Mouse (Mus musculus) lung, embryonic 16.5 days (tissue): ENCODE results near the gene Mettl26. TPM values are rescaled to one million over a fixed set of nuclear protein-coding genes. Genes with fewer than 3 reads are reported as not detected.

Experiments used
- ATAC-seq: fragments of 200-750 bp; cut with Nextera tagmentation; 2 replicates; pipeline ENCODE4 v1.8.0; 2017; ENCODE audit warnings: low read depth, mild to moderate bottlenecking, moderate library complexity
- H3K27ac ChIP-seq: fragments of 300-500 bp; sonication (generic); 2 replicates; pipeline ENCODE4 v1.5.1; 2014; ENCODE audit warnings: mild to moderate bottlenecking, control low read depth, low read length
- H3K27me3 ChIP-seq: fragments of 300-500 bp; sonication (generic); 2 replicates; pipeline ENCODE4 v1.6.1; 2014; ENCODE audit warnings: low read depth, low read length, mixed read lengths; ENCODE audit not compliant: control insufficient read depth, insufficient read depth
- H3K36me3 ChIP-seq: fragments of 300-500 bp; sonication (generic); 2 replicates; pipeline ENCODE4 v1.6.1; 2014; ENCODE audit warnings: low read length; ENCODE audit not compliant: control insufficient read depth, insufficient read depth
- H3K4me1 ChIP-seq: fragments of 300-500 bp; sonication (generic); replicated peaks from 2 replicates; pipeline ENCODE4 v1.6.1; 2014; ENCODE audit warnings: low read length, mixed read lengths; ENCODE audit not compliant: control insufficient read depth, insufficient read depth
- H3K4me2 ChIP-seq: fragments of 300-500 bp; sonication (generic); 2 replicates; pipeline ENCODE4 v1.6.1; 2014; ENCODE audit warnings: low read depth, low read length, control low read depth
- H3K4me3 ChIP-seq: fragments of 300-500 bp; sonication (generic); 2 replicates; pipeline ENCODE4 v1.5.1; 2014; ENCODE audit warnings: mild to moderate bottlenecking, low read length, control low read depth
- H3K9ac ChIP-seq: fragments of 300-500 bp; sonication (generic); 2 replicates; pipeline ENCODE4 v1.6.1; 2014; ENCODE audit warnings: low read length, control low read depth
- H3K9me3 ChIP-seq: fragments of 300-500 bp; sonication (generic); 2 replicates; pipeline ENCODE4 v1.6.1; 2016; ENCODE audit warnings: low read length; ENCODE audit not compliant: control insufficient read depth
- WGBS: fragments of 180-500 bp; shearing (Covaris S2); extraction: QIAGEN DNeasy Blood & Tissue Kit; methylation state at CpG from one replicate; pipeline ENCODE4 v1.1.7; 2014; 5-methylcytosine and 5-hydroxymethylcytosine counted together
- microRNA-seq: library from miRNA; unstranded; fragments of <30 nt; microRNA quantifications from one replicate; pipeline ENCODE4, GENCODE M21; 2016
- polyA plus RNA-seq: library from polyadenylated mRNA; unstranded; fragments of >200 nt; fragmentation: Nextera tagmentation; extraction: Ambion mirVana; gene quantifications from 2 replicates; pipeline ENCODE4 v1.2.1, GENCODE M21; 2015

Mettl26 gene
- polyA plus RNA-seq, 1 experiment from 2014 or later: 54.2 TPM

DNA sequence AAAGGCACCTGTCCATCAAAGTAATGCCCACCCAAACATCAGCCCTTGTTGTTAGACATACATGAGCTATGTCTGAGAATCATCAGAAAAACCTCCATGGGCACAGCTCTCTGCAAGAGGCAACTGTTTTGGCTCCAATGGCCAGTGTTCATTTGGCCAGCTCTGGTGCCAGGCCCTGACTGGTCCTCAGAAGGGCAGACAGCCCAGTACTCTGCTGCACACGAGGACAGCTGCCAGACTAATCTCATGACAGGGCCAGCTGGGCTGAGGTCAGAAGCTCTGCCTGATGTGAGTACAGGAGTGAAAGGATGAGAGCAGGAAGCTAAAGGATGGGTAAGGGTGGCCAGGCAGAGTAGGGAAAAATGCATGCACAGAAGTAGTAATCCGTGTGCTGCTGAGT, 50.5 kb downstream of the Mettl26 start:
- Histone ChIP-seq H3K27me3 (no peaks in the 10 kb centered on the region), H3K4me3 (no peak overlapping the region), H3K4me1 (peaks cover 4% of the 10 kb centered on the region; the same call in 1 of the 2 replicates), H3K27ac (no peak overlapping the region), H3K36me3 (peaks cover 22% of the 10 kb centered on the region), H3K9ac (no peak overlapping the region), H3K9me3 (no peaks in the 10 kb centered on the region), H3K4me2 (no peak overlapping the region)
- no peak for ATAC-seq
- 72% methylated on average over 2 of the region's 2 CpGs for WGBS

Small RNA genes within 50 kb of the gene (microRNA-seq; reads per million reads assigned to microRNA genes)
- gene Mir3082: not detected

Other genes starting within 250 kb of the Mettl26 start
- 2.5 and 2.8 TPM in 2 replicates for gene Gng13, start 157.9 kb upstream of the Mettl26 start, polyA plus RNA-seq
- 32.2 and 37.0 TPM in 2 replicates for gene Chtf18, start 147.7 kb upstream of the Mettl26 start, polyA plus RNA-seq
- gene Rpusd1, start 147.4 kb upstream of the Mettl26 start, polyA plus RNA-seq: 25.0 and 26.6 TPM in 2 replicates
- gene Mslnl, start 139.0 kb upstream of the Mettl26 start, polyA plus RNA-seq: 1.4 TPM in 2 replicates
- 42.8 and 68.0 TPM in 2 replicates for gene Msln, start 120.7 kb upstream of the Mettl26 start, polyA plus RNA-seq
- 27.8 and 30.9 TPM in 2 replicates for gene Narfl, start 101.3 kb upstream of the Mettl26 start, polyA plus RNA-seq
- gene Haghl, start 89.4 kb upstream of the Mettl26 start, polyA plus RNA-seq: 57.5 and 57.7 TPM in 2 replicates
- gene Ccdc78, start 88.5 kb upstream of the Mettl26 start, polyA plus RNA-seq: 2.1 and 4.5 TPM in 2 replicates
- 115 and 125 TPM in 2 replicates for gene Fam173a, start 82.2 kb upstream of the Mettl26 start, polyA plus RNA-seq
- not detected in 2 replicates for gene AC134908.4, start 79.4 kb upstream of the Mettl26 start, polyA plus RNA-seq
- gene Metrn, start 77.9 kb upstream of the Mettl26 start, polyA plus RNA-seq: 43.3 and 44.2 TPM in 2 replicates
- gene Fbxl16, start 66.0 kb upstream of the Mettl26 start, polyA plus RNA-seq: 1.1 and 1.2 TPM in 2 replicates
- 28.5 and 28.9 TPM in 2 replicates for gene Wdr24, start 51.4 kb upstream of the Mettl26 start, polyA plus RNA-seq
- 55.4 and 57.2 TPM in 2 replicates for gene Jmjd8, start 46.2 kb upstream of the Mettl26 start, polyA plus RNA-seq
- 314 and 316 TPM in 2 replicates for gene Stub1, start 41.7 kb upstream of the Mettl26 start, polyA plus RNA-seq
- 0.68 and 1.5 TPM in 2 replicates for gene Rhbdl1, start 37.8 kb upstream of the Mettl26 start, polyA plus RNA-seq
- 1.9 and 2.3 TPM in 2 replicates for gene Gm20683, start 33.3 kb upstream of the Mettl26 start, polyA plus RNA-seq
- gene Rhot2, start 30.2 kb upstream of the Mettl26 start, polyA plus RNA-seq: 18.3 and 18.6 TPM in 2 replicates
- gene Wdr90, start 13.6 kb upstream of the Mettl26 start, polyA plus RNA-seq: 32.6 and 33.4 TPM in 2 replicates
- gene Mcrip2, start 6.3 kb upstream of the Mettl26 start, polyA plus RNA-seq: 20.6 and 21.6 TPM in 2 replicates
- gene Wfikkn1, start 5.8 kb downstream of the Mettl26 start, polyA plus RNA-seq: 0.43 and 0.50 TPM in 2 replicates
- gene Rab40c, start 44.7 kb downstream of the Mettl26 start, polyA plus RNA-seq: 23.4 and 26.5 TPM in 2 replicates
- gene Pigq, start 69.9 kb downstream of the Mettl26 start, polyA plus RNA-seq: 62.0 and 64.2 TPM in 2 replicates
- gene Nhlrc4, start 69.9 kb downstream of the Mettl26 start, polyA plus RNA-seq: 0.41 and 1.1 TPM in 2 replicates
- 0.08 and 0.16 TPM in 2 replicates for gene A930017K11Rik, start 77.5 kb downstream of the Mettl26 start, polyA plus RNA-seq
- 21.1 TPM in 2 replicates for gene Capn15, start 110.7 kb downstream of the Mettl26 start, polyA plus RNA-seq
- 6.5 and 6.7 TPM in 2 replicates for gene Rab11fip3, start 194.5 kb downstream of the Mettl26 start, polyA plus RNA-seq
- gene Decr2, start 215.3 kb downstream of the Mettl26 start, polyA plus RNA-seq: 36.3 and 36.8 TPM in 2 replicates
- gene Nme4, start 220.5 kb downstream of the Mettl26 start, polyA plus RNA-seq: 68.3 and 69.7 TPM in 2 replicates
- gene Tmem8, start 238.2 kb downstream of the Mettl26 start, polyA plus RNA-seq: 2.2 and 3.0 TPM in 2 replicates
- 188 and 194 TPM in 2 replicates for gene Mrpl28, start 248.4 kb downstream of the Mettl26 start, polyA plus RNA-seq